Mouse (Mus musculus): ENCODE results near the gene Stab1.

Stab1 gene

DNA sequence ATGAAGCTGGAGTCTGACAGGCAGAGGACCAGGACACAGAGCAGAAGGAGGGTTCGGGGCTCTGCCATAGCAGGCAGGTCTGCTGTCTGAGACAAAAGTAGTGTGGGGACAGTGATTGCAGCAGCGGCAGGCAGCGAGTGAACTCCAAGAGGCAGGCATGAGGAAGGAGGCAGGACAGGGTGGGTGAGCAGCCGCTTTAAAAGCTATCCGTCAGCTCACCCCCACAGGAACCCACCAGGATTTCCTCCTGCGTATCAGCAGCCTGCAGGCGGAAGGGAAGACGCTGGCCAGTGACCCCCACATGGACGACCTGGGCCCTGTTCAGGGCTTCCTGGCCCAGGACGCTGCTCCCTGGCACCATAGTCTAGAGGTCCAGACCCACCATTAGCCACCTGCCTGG is at the start of gene Stab1:
Stab1 (minus strand) TSS at position 217 of the 400 bp plus-strand sequence.
- peak; percentile 55 to 56 for DNase-seq

DNA sequence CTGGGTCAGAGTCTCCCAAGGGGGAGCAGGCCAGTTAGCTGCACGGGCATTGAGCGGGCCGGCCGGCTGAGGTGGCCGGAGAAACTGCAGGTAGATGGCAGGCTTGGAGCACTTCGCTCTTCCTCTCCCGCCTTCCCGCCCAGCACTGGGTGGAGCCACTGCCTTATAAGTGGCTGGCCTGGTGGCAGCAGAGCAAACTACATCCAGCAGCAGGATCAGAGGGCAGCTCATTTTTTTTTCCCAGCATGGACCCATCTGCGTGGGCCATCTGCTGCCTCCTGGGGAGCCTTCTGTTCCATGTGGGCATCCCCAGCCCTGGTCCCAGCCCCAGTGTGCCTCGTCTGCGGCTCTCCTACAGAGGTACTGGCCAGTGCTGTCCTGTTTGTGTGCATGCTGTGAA is 49.2 kb upstream of the Stab1 start, which contains the start of gene Sema3g:
Sema3g (plus strand) TSS at position 195 of the 400 bp plus-strand sequence.
- DNase-seq, result peak; percentile 81 to 83

- DNase-seq, result no peak
These were observed 48.4 kb upstream of the Stab1 start, which contains the start of gene Nisch for GRCm38 (mm10) chr14:31216846-31217245. Gene Nisch, minus strand, starts transcription at chr14:31216946.

GRCm38 (mm10) chr14:31215157-31216002 is 46.9 kb upstream of the Stab1 start:
- peak; percentile 55 to 75 for DNase-seq

DNA sequence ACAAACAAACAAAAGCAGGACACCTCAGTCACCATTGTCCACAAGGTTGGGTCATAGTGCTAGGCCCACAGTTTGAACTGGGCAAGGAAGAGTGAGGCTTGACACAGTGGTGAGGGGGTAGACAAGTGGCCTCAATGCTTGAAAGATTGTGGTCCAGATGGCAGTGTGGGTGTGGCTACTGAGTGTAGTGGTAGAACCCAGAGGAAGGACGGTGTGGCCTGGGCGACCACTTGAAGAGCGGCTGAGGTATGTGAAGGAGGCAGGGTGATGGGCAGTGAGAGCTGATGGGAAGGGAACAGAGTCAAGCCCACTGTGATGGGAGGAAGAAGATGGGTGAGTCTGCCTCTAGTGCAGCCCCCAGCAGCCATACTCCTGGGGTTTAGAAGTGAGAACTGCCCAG is 46.2 kb upstream of the Stab1 start:
- DNase-seq, result no peak

- DNase-seq, result no peak
These were observed 45.4 kb upstream of the Stab1 start for GRCm38 (mm10) chr14:31213868-31214267.

- no peak for DNase-seq
These were observed 44.1 kb upstream of the Stab1 start for GRCm38 (mm10) chr14:31212499-31212898.

DNA sequence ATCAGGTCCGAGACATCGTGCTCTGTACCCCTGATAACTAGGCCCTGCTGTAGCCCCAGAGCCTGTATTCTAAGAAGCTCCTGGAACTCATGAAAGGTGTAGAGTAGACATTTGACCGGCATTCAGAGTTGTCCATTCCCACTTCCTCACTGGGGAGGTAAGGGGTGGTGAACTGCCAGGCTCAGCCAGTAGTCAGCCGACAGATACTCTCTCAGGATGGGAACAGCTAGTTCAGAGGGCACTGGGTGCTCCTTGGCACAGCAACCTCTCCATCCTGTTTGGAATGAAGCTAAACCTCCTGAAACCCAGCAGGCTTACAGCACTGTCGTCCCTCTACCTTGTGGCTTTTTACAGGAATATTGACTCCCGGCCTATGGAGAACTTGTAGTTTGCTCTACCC is 43.4 kb upstream of the Stab1 start:
- no peak for DNase-seq

GRCm38 (mm10) chr14:31209133-31209557 is 40.7 kb upstream of the Stab1 start:
- DNase-seq, result no peak

DNA sequence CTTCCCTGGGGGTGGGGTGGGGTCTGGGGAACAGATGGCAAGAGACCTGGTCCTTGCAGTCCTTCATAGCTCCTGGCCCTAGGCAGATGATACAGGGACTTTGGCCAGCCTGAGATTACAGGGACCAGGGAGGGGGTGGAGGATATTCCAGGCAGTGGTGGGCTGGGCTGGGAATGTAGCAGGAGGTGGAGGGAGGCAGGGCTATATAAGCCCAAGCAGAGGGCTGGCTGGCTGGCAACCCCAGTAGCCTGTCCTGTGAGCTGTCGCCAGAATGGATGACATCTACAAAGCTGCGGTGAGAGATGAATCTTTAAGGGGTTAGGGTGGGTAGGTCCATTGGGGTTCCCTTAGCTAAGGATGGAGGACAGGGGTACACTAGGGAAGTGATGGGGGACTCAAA is 39.6 kb upstream of the Stab1 start, which contains the start of gene Tnnc1:
Tnnc1 (plus strand) TSS at position 229 of the 400 bp plus-strand sequence.
- DNase-seq, result no peak

- DNase-seq, result no peak
These were observed 38.8 kb upstream of the Stab1 start for GRCm38 (mm10) chr14:31207070-31207830.

DNA sequence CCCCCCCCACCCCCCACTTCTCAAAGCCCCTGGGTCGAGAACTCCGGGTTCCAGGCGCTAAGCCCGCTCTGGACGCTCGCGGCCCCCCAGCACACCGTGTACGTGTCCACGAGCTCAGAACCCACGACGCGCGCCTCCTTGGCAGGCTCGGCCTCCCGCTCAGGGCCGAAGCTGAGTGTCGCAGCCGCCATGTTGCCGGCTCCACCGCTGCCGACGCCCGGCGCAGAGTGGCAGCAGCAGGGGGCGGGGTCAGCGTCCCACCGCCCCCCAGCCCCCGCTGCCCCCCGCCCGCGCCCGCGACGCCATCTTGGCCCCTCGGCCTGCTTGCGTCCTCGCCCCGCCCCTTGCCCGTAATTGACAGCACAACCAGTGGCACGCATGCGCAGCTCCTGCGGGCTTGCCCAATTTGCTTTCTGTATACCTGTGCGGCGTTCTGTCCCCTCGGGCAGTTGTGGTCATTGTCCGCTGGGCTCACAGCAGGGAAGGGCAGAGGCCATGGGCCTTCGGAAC is 38.1 kb upstream of the Stab1 start:
- peak; percentile 95 to 96 for DNase-seq

DNA sequence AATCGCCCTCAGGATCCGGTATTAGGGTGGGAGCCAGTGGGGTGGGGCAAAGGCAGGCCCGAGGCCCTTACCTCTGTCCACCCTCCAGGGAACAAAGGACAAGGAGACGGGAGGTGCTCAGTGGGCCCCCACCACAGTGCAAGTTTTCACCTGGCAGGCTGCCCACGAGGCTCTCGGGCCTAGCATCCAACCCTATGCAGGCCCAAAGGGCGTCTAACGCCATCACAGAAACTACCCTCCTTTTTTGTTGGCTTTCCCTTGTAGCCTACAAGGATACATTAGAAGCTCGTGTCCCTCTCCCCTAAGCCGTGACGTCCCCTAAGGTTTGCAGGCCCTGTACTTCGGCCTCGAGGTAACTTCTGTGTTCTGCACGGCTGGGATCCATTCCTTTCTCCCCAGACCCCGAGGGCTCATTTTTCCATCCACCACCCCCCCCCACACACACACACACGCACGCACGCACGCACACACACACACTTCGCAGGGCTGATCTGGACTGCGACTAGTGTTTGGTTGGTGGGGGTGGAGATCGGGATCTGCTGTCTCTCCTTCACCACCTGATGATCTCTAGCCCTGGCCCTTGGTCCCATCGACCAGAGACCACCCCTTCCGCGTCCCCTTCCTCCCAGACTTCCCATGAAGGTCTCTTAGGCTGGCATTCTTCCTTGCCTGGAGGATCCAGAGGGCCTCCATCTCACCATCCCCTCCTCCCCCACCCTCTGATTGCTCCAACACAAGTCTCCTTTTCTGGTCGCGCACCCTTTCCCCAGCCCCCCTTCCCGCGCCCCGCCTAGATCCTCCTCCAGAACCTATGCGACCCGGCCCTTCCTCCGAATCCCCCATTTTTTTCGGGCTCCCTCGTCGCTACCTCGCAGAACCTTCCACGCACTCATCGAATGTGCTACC is 37.4 kb upstream of the Stab1 start:
- peak; percentile 51 to 58 for DNase-seq

DNA sequence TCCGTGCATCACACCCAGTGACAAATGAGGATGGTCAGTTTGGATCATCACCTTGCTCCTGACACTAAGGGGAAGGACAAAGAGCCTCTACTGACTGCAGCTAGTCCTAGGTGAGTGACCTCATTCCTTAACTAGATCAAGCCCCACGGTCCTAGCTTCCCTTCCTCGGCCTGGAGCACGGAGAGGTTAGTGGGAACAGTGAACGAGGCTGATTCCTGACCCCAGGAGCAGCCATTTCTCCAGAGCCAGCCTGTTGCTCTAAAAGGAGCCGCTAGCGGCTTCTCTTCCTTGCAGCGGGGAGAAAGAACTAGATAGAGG is 36.8 kb upstream of the Stab1 start:
- no peak for DNase-seq

DNA sequence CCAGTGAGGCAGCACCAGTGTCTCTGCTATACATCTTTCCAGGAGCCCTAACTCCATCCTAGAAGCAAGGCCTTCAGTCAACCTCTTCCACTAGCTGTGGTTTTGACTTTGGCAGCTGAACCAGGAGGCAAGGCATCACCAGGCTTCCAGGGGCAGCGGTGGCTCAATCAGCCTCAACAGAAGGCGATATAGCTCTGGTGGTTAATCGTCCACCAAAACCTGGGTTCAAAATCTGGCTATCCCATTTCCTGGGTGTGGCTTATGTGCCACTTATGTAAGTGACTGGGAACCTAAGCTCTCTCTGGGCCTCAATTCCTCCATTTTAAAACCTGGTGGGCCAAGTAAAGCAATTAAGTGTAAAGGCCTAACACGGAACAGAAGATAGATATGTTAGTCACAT is 36.4 kb upstream of the Stab1 start:
- no peak for DNase-seq

GRCm38 (mm10) chr14:31200038-31200437 is 31.6 kb upstream of the Stab1 start:
- no peak for DNase-seq

DNA sequence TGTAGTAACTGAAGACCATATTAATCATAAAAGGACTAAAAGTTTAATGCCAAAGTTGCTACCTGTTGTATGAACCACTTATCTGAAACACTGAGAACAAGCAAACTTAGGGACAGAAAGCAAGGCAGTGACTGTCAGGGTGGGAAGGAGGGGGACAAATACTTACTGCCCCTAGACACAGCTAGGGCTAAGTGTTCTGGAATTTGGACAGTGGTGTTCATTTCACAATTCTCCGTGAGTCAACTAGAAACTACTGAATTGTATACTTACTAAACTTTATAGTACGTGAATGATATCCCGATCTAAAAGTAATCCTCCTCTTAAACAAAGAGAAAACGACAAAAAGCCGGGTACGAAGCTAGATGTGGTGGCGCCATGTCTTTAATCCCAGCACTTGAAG is 31.2 kb upstream of the Stab1 start:
- DNase-seq, result no peak

DNA sequence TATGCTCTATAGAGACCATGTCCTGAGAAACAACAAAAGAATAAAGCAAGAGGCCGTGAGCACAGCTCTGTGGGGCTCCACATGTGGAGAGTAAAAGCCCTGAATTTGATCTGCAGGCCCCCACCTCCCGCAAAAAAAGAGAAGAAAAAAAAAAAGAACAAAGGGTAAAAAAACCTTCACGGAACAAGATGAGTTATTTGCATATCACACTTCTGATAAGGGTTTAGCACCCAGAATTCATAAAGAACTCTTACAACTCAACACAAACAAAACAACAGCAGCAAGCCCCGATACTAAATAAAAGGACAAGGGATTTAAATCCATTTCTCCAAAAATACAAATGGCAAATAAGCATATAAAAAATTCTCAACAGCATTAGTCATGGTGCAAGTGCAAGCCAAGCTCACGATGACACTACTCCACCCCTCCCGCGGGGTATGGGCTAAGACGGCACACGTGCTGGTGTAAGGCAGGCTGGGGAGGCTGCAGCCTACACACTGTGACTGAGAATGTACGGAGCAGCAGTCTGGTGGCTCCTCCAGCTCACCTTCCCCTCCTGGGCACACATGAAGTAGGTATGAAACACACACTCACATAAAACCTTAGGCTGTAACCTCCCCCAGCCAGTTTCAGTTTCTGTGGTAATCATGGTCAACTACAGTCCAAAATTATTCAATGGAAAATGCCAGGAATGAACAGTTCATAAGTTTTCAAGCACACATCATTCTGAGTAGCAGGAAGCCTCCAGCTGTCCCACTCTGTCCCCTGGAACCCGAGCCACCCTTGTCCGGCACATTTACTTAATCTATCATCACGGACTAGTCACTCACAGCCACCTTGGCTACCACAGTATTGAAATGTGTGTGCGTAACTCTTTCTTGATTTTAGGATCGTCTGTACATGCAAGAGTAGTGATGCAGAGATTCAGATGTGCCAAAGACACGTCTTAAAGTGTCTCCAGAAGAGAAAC is 29.4 kb upstream of the Stab1 start:
- no peak for DNase-seq

DNA sequence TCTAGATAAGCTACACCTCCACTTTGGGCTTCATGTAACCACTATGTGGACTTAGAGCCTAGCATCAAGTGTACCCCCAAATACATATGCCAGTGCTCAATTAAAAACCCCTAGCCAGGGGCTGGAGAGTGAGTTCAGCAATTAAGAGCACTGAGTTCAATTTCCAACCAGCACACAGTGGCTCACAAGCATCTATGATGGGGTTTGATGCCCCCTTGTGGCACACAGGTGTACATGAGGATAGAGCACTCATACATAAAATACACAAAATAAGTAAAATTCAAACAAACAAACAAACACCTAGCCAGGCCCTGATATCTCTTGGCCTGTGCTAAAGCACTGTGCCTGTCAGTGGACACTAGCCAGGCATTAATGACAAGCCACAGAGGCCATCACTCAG is 27.5 kb upstream of the Stab1 start:
- DNase-seq, result peak in 1 of 2 experiments; percentile 44

GRCm38 (mm10) chr14:31195521-31195920 is 27.1 kb upstream of the Stab1 start:
- DNase-seq, result no peak

DNA sequence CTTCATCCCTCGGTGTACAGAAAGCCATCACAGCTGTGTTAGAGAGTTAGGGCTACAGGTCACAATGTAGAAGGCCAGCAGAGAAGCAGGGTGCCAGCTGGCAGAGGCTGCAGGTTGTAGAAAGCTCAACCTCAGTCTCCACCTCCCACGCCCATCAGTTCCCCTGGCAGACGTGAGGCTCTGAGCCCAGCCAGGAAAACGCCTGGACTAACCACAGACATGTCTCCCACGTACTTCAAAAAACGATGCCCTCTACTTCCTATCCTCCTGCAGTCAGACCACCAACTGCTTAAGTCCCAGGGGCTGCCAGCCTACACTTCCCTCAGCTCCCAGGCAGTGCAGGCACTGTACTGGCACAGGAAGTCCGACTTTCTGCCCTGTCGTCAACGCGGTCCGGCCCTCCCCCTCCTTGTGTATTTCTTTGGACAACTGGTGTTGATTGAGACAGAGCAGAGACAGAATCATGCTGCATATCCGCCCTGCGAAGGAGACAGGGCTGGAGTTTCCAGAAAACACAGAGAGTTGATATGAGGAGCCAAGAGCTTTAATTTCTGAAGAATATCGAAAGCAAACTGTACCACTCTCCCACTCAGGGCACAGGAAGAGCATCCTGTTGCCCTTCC is 26.6 kb upstream of the Stab1 start:
- DNase-seq, result peak; percentile 64 to 74
